Mouse (Mus musculus): ENCODE results near the gene Tnfsf14. TPM values are rescaled to one million over a fixed set of nuclear protein-coding genes. Genes with fewer than 3 reads are reported as not detected.

Gene Tnfsf14
- polyA plus RNA-seq (2015; fragmentation: Nextera tagmentation; extraction: Ambion mirVana), result 0.29 TPM in 1 of 2 replicates, not detected in the other

- Histone ChIP-seq H3K4me2 (no peak within 1 kb of the TSS; the same call in 1 of the 2 replicates), H3K4me1 (replicated peaks) (no peaks in the 10 kb centered on the region), H3K4me3 (no peak within 1 kb of the TSS), H3K36me3 (no peaks in the 10 kb centered on the region), H3K27ac (no peak within 1 kb of the TSS), H3K9ac (no peak within 1 kb of the TSS), H3K9me3 (replicated peaks) (no peaks in the 10 kb centered on the region), H3K27me3 (no peaks in the 10 kb centered on the region)
- 68% methylated on average over 11 of the region's 11 CpGs for WGBS
- ATAC-seq (replicated peaks; ENCODE audit: insufficient number of reproducible peaks, insufficient read depth, low FRiP score, low read depth), result no peak
Observed at GRCm38 (mm10) chr17:57194041-57194507, at the start of gene Tnfsf14. Gene Tnfsf14, minus strand, starts transcription at chr17:57194177.

GRCm38 (mm10) chr17:57237181-57237580, 43.2 kb upstream of the Tnfsf14 start:
- peaks cover 35% of the 10 kb centered on the region for H3K36me3 ChIP-seq
- H3K4me3 ChIP-seq, result no peak overlapping the region
- no peaks in the 10 kb centered on the region for H3K27me3 ChIP-seq
- no peak overlapping the region for H3K9ac ChIP-seq
- H3K4me2 ChIP-seq, result no peak overlapping the region
- no peaks in the 10 kb centered on the region for H3K4me1 ChIP-seq (replicated peaks)
- 0 out of 2 replicates have a peak, but pooled peaks have one; percentile 40 for ATAC-seq (replicated peaks; ENCODE audit: insufficient number of reproducible peaks, insufficient read depth, low FRiP score, low read depth)
- 85% methylated on average over 9 of the region's 9 CpGs for WGBS
- H3K9me3 ChIP-seq (replicated peaks), result 0 out of 2 replicates have a peak, but pooled peaks cover 3% of the 10 kb centered on the region
- no peak overlapping the region for H3K27ac ChIP-seq

GRCm38 (mm10) chr17:57235803-57236202, 41.8 kb upstream of the Tnfsf14 start:
- Histone ChIP-seq H3K27me3 (no peaks in the 10 kb centered on the region), H3K9me3 (replicated peaks) (no peaks in the 10 kb centered on the region), H3K4me3 (no peak overlapping the region), H3K4me2 (no peak overlapping the region), H3K4me1 (replicated peaks) (no peaks in the 10 kb centered on the region), H3K9ac (no peak overlapping the region), H3K36me3 (peaks cover 27% of the 10 kb centered on the region; the same call in 1 of the 2 replicates), H3K27ac (no peak overlapping the region)
- WGBS, result 82% methylated on average over 5 of the region's 5 CpGs
- ATAC-seq (replicated peaks; ENCODE audit: insufficient number of reproducible peaks, insufficient read depth, low FRiP score, low read depth), result no peak

GRCm38 (mm10) chr17:57234254-57234928, 40.4 kb upstream of the Tnfsf14 start:
- no peaks in the 10 kb centered on the region for H3K4me1 ChIP-seq (replicated peaks)
- H3K9ac ChIP-seq, result no peak overlapping the region
- peaks cover 27% of the 10 kb centered on the region; the same call in 1 of the 2 replicates for H3K36me3 ChIP-seq
- H3K27ac ChIP-seq, result no peak overlapping the region
- no peaks in the 10 kb centered on the region for H3K27me3 ChIP-seq
- ATAC-seq (replicated peaks; ENCODE audit: insufficient number of reproducible peaks, insufficient read depth, low FRiP score, low read depth), result no peak
- H3K4me3 ChIP-seq, result no peak overlapping the region
- no peak overlapping the region for H3K4me2 ChIP-seq
- 79% methylated on average over 12 of the region's 12 CpGs for WGBS
- no peaks in the 10 kb centered on the region for H3K9me3 ChIP-seq (replicated peaks)

GRCm38 (mm10) chr17:57233038-57233437, 39.1 kb upstream of the Tnfsf14 start:
- Histone ChIP-seq H3K4me2 (no peak overlapping the region), H3K4me1 (replicated peaks) (no peaks in the 10 kb centered on the region), H3K4me3 (no peak overlapping the region), H3K9me3 (replicated peaks) (no peaks in the 10 kb centered on the region), H3K9ac (no peak overlapping the region), H3K27ac (no peak overlapping the region), H3K27me3 (no peaks in the 10 kb centered on the region), H3K36me3 (peaks cover 24% of the 10 kb centered on the region; the same call in 1 of the 2 replicates)
- WGBS, result 42% methylated on average over 7 of the region's 7 CpGs
- no peak for ATAC-seq (replicated peaks; ENCODE audit: insufficient number of reproducible peaks, insufficient read depth, low FRiP score, low read depth)

GRCm38 (mm10) chr17:57232200-57232599, 38.2 kb upstream of the Tnfsf14 start:
- Histone ChIP-seq H3K27me3 (no peaks in the 10 kb centered on the region), H3K4me1 (replicated peaks) (no peaks in the 10 kb centered on the region), H3K36me3 (peaks cover 17% of the 10 kb centered on the region; the same call in 1 of the 2 replicates), H3K4me3 (no peak overlapping the region), H3K27ac (no peak overlapping the region), H3K9me3 (replicated peaks) (no peaks in the 10 kb centered on the region), H3K9ac (no peak overlapping the region), H3K4me2 (no peak overlapping the region)
- WGBS, result 77% methylated on average over 1 of the region's 1 CpGs
- no peak for ATAC-seq (replicated peaks; ENCODE audit: insufficient number of reproducible peaks, insufficient read depth, low FRiP score, low read depth)

- no peaks in the 10 kb centered on the region for H3K4me1 ChIP-seq (replicated peaks)
- no peaks in the 10 kb centered on the region for H3K9me3 ChIP-seq (replicated peaks)
- peaks cover 9% of the 10 kb centered on the region; the same call in 1 of the 2 replicates for H3K36me3 ChIP-seq
- no peak overlapping the region for H3K4me2 ChIP-seq
- no peak overlapping the region for H3K4me3 ChIP-seq
- H3K9ac ChIP-seq, result no peak overlapping the region
- H3K27me3 ChIP-seq, result peaks cover under 1% of the 10 kb centered on the region; the same call in 1 of the 2 replicates
- no peak overlapping the region for H3K27ac ChIP-seq
- no peak for ATAC-seq (replicated peaks; ENCODE audit: insufficient number of reproducible peaks, insufficient read depth, low FRiP score, low read depth)
Observed at GRCm38 (mm10) chr17:57231321-57231771, 37.4 kb upstream of the Tnfsf14 start.

- 48% methylated on average over 6 of the region's 6 CpGs for WGBS
- no peak for ATAC-seq (replicated peaks; ENCODE audit: insufficient number of reproducible peaks, insufficient read depth, low FRiP score, low read depth)
- Histone ChIP-seq H3K9me3 (replicated peaks) (no peaks in the 10 kb centered on the region), H3K4me2 (no peak overlapping the region), H3K4me1 (replicated peaks) (no peaks in the 10 kb centered on the region), H3K36me3 (peaks cover 4% of the 10 kb centered on the region; the same call in 1 of the 2 replicates), H3K9ac (no peak overlapping the region), H3K27ac (no peak overlapping the region), H3K27me3 (peaks cover 7% of the 10 kb centered on the region; the same call in 1 of the 2 replicates), H3K4me3 (no peak overlapping the region)
Observed at GRCm38 (mm10) chr17:57230728-57231125, 36.8 kb upstream of the Tnfsf14 start.

- H3K36me3 ChIP-seq, result no peaks in the 10 kb centered on the region; the same call in 1 of the 2 replicates
- peaks cover 10% of the 10 kb centered on the region; the same call in 1 of the 2 replicates for H3K27me3 ChIP-seq
- H3K4me3 ChIP-seq, result no peak overlapping the region
- no peak overlapping the region for H3K27ac ChIP-seq
- no peaks in the 10 kb centered on the region for H3K4me1 ChIP-seq (replicated peaks)
- no peak overlapping the region for H3K9ac ChIP-seq
- no peak for ATAC-seq (replicated peaks; ENCODE audit: insufficient number of reproducible peaks, insufficient read depth, low FRiP score, low read depth)
- H3K9me3 ChIP-seq (replicated peaks), result no peaks in the 10 kb centered on the region
- 70% methylated on average over 15 of the region's 15 CpGs for WGBS
- H3K4me2 ChIP-seq, result no peak overlapping the region
Observed at GRCm38 (mm10) chr17:57229851-57230727, 36.1 kb upstream of the Tnfsf14 start.

GRCm38 (mm10) chr17:57228873-57229272, 34.9 kb upstream of the Tnfsf14 start:
- no peak overlapping the region for H3K4me2 ChIP-seq
- no peak overlapping the region for H3K9ac ChIP-seq
- H3K27ac ChIP-seq, result no peak overlapping the region
- WGBS, result 72% methylated on average over 3 of the region's 3 CpGs
- H3K4me1 ChIP-seq (replicated peaks), result no peaks in the 10 kb centered on the region
- no peak for ATAC-seq (replicated peaks; ENCODE audit: insufficient number of reproducible peaks, insufficient read depth, low FRiP score, low read depth)
- no peaks in the 10 kb centered on the region for H3K9me3 ChIP-seq (replicated peaks)
- peaks cover 21% of the 10 kb centered on the region for H3K27me3 ChIP-seq
- H3K4me3 ChIP-seq, result no peak overlapping the region
- no peaks in the 10 kb centered on the region for H3K36me3 ChIP-seq

GRCm38 (mm10) chr17:57228014-57228413, 34.0 kb upstream of the Tnfsf14 start, which contains the start of gene C3:
Gene C3, minus strand, starts transcription at chr17:57228136.
- H3K9ac ChIP-seq, result no peak within 1 kb of the TSS
- 74% methylated on average over 3 of the region's 3 CpGs for WGBS
- H3K9me3 ChIP-seq (replicated peaks), result no peaks in the 10 kb centered on the region
- peaks cover 24% of the 10 kb centered on the region for H3K27me3 ChIP-seq
- H3K27ac ChIP-seq, result no peak within 1 kb of the TSS
- no peak within 1 kb of the TSS for H3K4me3 ChIP-seq
- ATAC-seq (replicated peaks; ENCODE audit: insufficient number of reproducible peaks, insufficient read depth, low FRiP score, low read depth), result no peak
- no peak within 1 kb of the TSS for H3K4me2 ChIP-seq
- H3K4me1 ChIP-seq (replicated peaks), result no peaks in the 10 kb centered on the region
- no peaks in the 10 kb centered on the region for H3K36me3 ChIP-seq

All from heart, embryonic 15.5 days (tissue).